Mouse (Mus musculus) CH12.LX (cell line): Measurements from ENCODE around the gene 1700024P04Rik. TPM values are rescaled to one million over a fixed set of nuclear protein-coding genes. Genes with fewer than 3 reads are reported as not detected.
A peak's percentile ranks its signal among the peaks of the same experiment; 100 is the strongest.

Source experiments
- DNase-seq: peaks from one replicate; pipeline ENCODE4 v3.0.0-alpha.2; 2013; ENCODE audit errors: extremely low read depth
- H3K27ac ChIP-seq: 2 replicates; pipeline ENCODE4 v1.5.1; 2012; ENCODE audit warnings: low read depth, mild to moderate bottlenecking, control low read depth, moderate library complexity; ENCODE audit not compliant: insufficient read depth
- H3K27me3 ChIP-seq: replicated peaks from 2 replicates; pipeline ENCODE3; 2012; ENCODE audit warnings: inconsistent platforms
- H3K36me3 ChIP-seq, 2 experiments: replicated peaks in 1 of 2; 2 replicates each; pipeline versions ENCODE3 to v1.6.1; 2012; ENCODE audit warnings: inconsistent platforms in 1 of 2, low read length in 1 of 2, mild to moderate bottlenecking in 1 of 2, mixed read lengths in 1 of 2, moderate library complexity in 1 of 2; ENCODE audit not compliant: control insufficient read depth in 1 of 2, insufficient read depth in 1 of 2
- H3K4me1 ChIP-seq, 2 experiments: 2 replicates each; pipeline ENCODE4 v1.6.1; 2012; ENCODE audit warnings: inconsistent platforms in 1 of 2, moderate library complexity in 1 of 2; ENCODE audit not compliant: insufficient read depth in 2 of 2, control insufficient read depth in 1 of 2
- H3K4me2 ChIP-seq: 2 replicates; pipeline ENCODE4 v1.6.1; 2012; ENCODE audit warnings: low read depth, mild to moderate bottlenecking, control low read depth; ENCODE audit not compliant: poor library complexity, insufficient read depth, severe bottlenecking
- H3K4me3 ChIP-seq, 3 experiments: fragments of 150-350 bp in 1 of 3; sonication (generic) in 1 of 3; replicated peaks in 1 of 3; 2 replicates each; pipeline versions ENCODE3 to v1.5.1; 2011 to 2012; ENCODE audit warnings: low read depth in 2 of 3, low read length in 2 of 3, mild to moderate bottlenecking in 2 of 3, moderate library complexity in 2 of 3, control low read depth in 1 of 3, improper control_type of control experiment in 1 of 3, inconsistent platforms in 1 of 3, mixed read lengths in 1 of 3; ENCODE audit not compliant: poor library complexity in 1 of 3
- H3K79me2 ChIP-seq: replicated peaks from 2 replicates; pipeline ENCODE4 v1.6.1; 2012; ENCODE audit warnings: mild to moderate bottlenecking, moderate library complexity; ENCODE audit not compliant: control insufficient read depth, poor library complexity, insufficient read depth, severe bottlenecking; ENCODE audit errors: extremely low read depth
- H3K9ac ChIP-seq: 2 replicates; pipeline ENCODE4 v1.6.1; 2012; ENCODE audit warnings: low read depth, mild to moderate bottlenecking, control low read depth, moderate library complexity; ENCODE audit not compliant: insufficient read depth
- H3K9me3 ChIP-seq: replicated peaks from 2 replicates; pipeline ENCODE3; 2012; ENCODE audit warnings: low read length, inconsistent platforms, mixed read lengths
- BHLHE40 ChIP-seq: IDR thresholded peaks from 2 replicates; pipeline ENCODE4 v1.6.1; 2011; ENCODE audit warnings: mild to moderate bottlenecking, low read depth, low read length, improper control_type of control experiment
- CHD1 ChIP-seq: IDR thresholded peaks from 2 replicates; pipeline ENCODE4 v1.6.1; 2012; ENCODE audit warnings: low read depth, low read length, improper control_type of control experiment, inconsistent platforms
- ETS1 ChIP-seq: conservative IDR thresholded peaks from 2 replicates; pipeline ENCODE4 v1.6.1; 2012; ENCODE audit warnings: low read depth, mild to moderate bottlenecking, inconsistent platforms, low read length, improper control_type of control experiment, moderate library complexity
- JUN ChIP-seq: IDR thresholded peaks from 2 replicates; pipeline ENCODE4 v1.6.1; 2011; ENCODE audit warnings: low read depth, mild to moderate bottlenecking, low read length, improper control_type of control experiment, moderate library complexity; ENCODE audit not compliant: insufficient read depth
- JUND ChIP-seq: conservative IDR thresholded peaks from 2 replicates; pipeline ENCODE4 v1.6.1; 2011; ENCODE audit warnings: low read depth, low read length, improper control_type of control experiment
- MAFK ChIP-seq: IDR thresholded peaks from 2 replicates; pipeline ENCODE4 v1.6.1; 2011; ENCODE audit warnings: low read length, improper control_type of control experiment; ENCODE audit not compliant: insufficient replicate concordance
- MAX ChIP-seq: IDR thresholded peaks from 2 replicates; pipeline ENCODE4 v1.6.1; 2011; ENCODE audit warnings: low read length, improper control_type of control experiment
- NELFE ChIP-seq: IDR thresholded peaks from 2 replicates; pipeline ENCODE4 v1.6.1; 2011; ENCODE audit warnings: low read depth, low read length, improper control_type of control experiment
- RCOR1 ChIP-seq: conservative IDR thresholded peaks from 2 replicates; pipeline ENCODE4 v1.6.1; 2012; ENCODE audit warnings: low read depth, mild to moderate bottlenecking, inconsistent platforms, low read length, improper control_type of control experiment
- TBP ChIP-seq: conservative IDR thresholded peaks from 2 replicates; pipeline ENCODE4 v1.6.1; 2011; ENCODE audit warnings: low read depth, low read length, improper control_type of control experiment
- UBTF ChIP-seq: IDR thresholded peaks from 2 replicates; pipeline ENCODE4 v1.6.1; 2012; ENCODE audit warnings: low read depth, mild to moderate bottlenecking, inconsistent platforms, low read length, improper control_type of control experiment, moderate library complexity
- USF2 ChIP-seq: conservative IDR thresholded peaks from 2 replicates; pipeline ENCODE4 v1.6.1; 2011; ENCODE audit warnings: low read depth, low read length, improper control_type of control experiment
- ZMIZ1 ChIP-seq: IDR thresholded peaks from 2 replicates; pipeline ENCODE4 v1.6.1; 2012; ENCODE audit warnings: low read depth, mild to moderate bottlenecking, inconsistent platforms, low read length, improper control_type of control experiment
- ZNF384 ChIP-seq: IDR thresholded peaks from 2 replicates; pipeline ENCODE4 v1.6.1; 2012; ENCODE audit warnings: low read depth, low read length, improper control_type of control experiment, inconsistent platforms
- dilution Hi-C: fragments of 300-500 bp; cut with MboI; formaldehyde crosslinking; loops from 2 replicates; pipeline ENCODE4 v1.14.3; 2020; ENCODE audit warnings: low sequenced_read_pairs; ENCODE audit not compliant: extremely low pct_unique_long_range_greater_than_20kb, extremely low pct_ligation_motif_present
- in situ Hi-C: fragments of 300-500 bp; cut with MboI; formaldehyde crosslinking; loops from 3 replicates; pipeline ENCODE4 v1.14.3; 2019; ENCODE audit warnings: low sequenced_read_pairs, low pct_ligation_motif_present, low pct_unique_long_range_greater_than_20kb, mixed read lengths
- polyA plus RNA-seq: library from polyadenylated mRNA; unstranded; fragments of >175 nt; gene quantifications from 2 replicates; pipeline ENCODE4 v1.2.1, GENCODE M21; 2012; ENCODE audit warnings: low read depth; ENCODE audit not compliant: insufficient read length
- total RNA-seq, 2 experiments: library from RNA; depleted of rRNA; stranded (reverse); fragments of 300-350 nt in 1 of 2; fragments of >200 nt in 1 of 2; gene quantifications; 2 replicates each; pipeline ENCODE4 v1.2.3; 2012 to 2014

Gene 1700024P04Rik
- total and polyA plus RNA-seq, 3 experiments: not detected

- no peak for TF ChIP-seq JUND
- peak; percentile 59 for TF ChIP-seq JUN
- no peak for TF ChIP-seq CHD1
- TF ChIP-seq MAX: 0 out of 2 replicates have a peak, but pooled peaks have one; percentile 30
- TF ChIP-seq NELFE: no peak
- TF ChIP-seq RCOR1: no peak
- peak; percentile 71 for TF ChIP-seq BHLHE40
- peak; percentile 62 for TF ChIP-seq ETS1
- TF ChIP-seq UBTF: no peak
- no peak for TF ChIP-seq ZNF384
- TF ChIP-seq ZMIZ1: no peak
These were observed 16.4 kb downstream of the 1700024P04Rik start (continued) for GRCm38 (mm10) chr13:98967942-98968341.

DNA sequence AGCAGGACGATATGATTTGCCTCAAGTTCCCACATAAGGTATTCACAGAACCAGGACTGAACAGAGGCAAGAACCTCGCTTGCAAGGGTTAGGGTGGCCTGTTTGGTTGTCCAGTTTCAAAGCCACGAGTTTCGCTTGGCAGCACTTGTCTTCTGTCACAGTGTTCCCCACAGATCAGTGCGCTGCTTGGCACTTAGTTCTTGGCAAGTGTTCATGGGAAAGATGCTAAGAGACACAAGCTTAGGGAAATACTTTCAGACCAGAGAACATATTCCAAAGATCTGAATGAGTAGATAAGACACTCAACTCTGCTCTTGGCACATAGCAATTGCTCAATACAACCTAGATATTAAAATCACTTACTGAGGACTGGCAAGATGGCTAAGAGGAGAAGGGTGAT, 17.8 kb downstream of the 1700024P04Rik start:
- H3K4me3 ChIP-seq: no peak overlapping the region
- DNase-seq: no peak
- H3K27ac ChIP-seq: no peak overlapping the region
- H3K9ac ChIP-seq: no peak overlapping the region
- no peaks in the 10 kb centered on the region for H3K27me3 ChIP-seq
- no peaks in the 10 kb centered on the region for H3K36me3 ChIP-seq
- peaks cover 5 to 24% of the 10 kb centered on the region in 2 experiments; a peak in 3 of 4 replicates for H3K4me1 ChIP-seq
- dilution Hi-C loops (no loop called here), in situ Hi-C loops (no loop called here)
- no peaks in the 10 kb centered on the region for H3K79me2 ChIP-seq
- no peaks in the 10 kb centered on the region for H3K9me3 ChIP-seq
- no peak for TF ChIP-seq TBP
- H3K4me2 ChIP-seq: no peak overlapping the region

GRCm38 (mm10) chr13:98963612-98964011, 20.8 kb downstream of the 1700024P04Rik start:
- in situ Hi-C loops (no loop called here), dilution Hi-C loops (no loop called here)
- DNase-seq: no peak

More at GRCm38 (mm10) chr13:98963612-98964011, 20.8 kb downstream of the 1700024P04Rik start:
- H3K4me3 ChIP-seq: no peak overlapping the region
- no peak overlapping the region for H3K9ac ChIP-seq
- H3K79me2 ChIP-seq: no peaks in the 10 kb centered on the region
- TF ChIP-seq MAFK (0 out of 2 replicates have a peak, but pooled peaks have one; percentile 7), USF2 (no peak)
- H3K4me2 ChIP-seq: no peak overlapping the region
- H3K36me3 ChIP-seq: no peaks in the 10 kb centered on the region
- H3K4me1 ChIP-seq: peaks cover 5 to 22% of the 10 kb centered on the region in 2 experiments; a peak in 3 of 4 replicates
- no peaks in the 10 kb centered on the region for H3K9me3 ChIP-seq
- H3K27me3 ChIP-seq: no peaks in the 10 kb centered on the region
- H3K27ac ChIP-seq: no peak overlapping the region
